Mouse (Mus musculus) spleen, postnatal 0 days (tissue): ENCODE results near the gene Hsd17b7. TPM values are rescaled to one million over a fixed set of nuclear protein-coding genes. Genes with fewer than 3 reads are reported as not detected.

Experiments
- polyA plus RNA-seq: library from polyadenylated mRNA; unstranded; fragments of >200 nt; fragmentation: Nextera tagmentation; extraction: Ambion mirVana; gene quantifications from 2 replicates; pipeline ENCODE4 v1.2.1, GENCODE M21; 2015

Gene Hsd17b7
- polyA plus RNA-seq = 2.9 and 3.8 TPM in 2 replicates

GRCm38 (mm10) chr1:169968792-169969515 lies at the start of gene Hsd17b7:
Gene Hsd17b7 (minus strand): TSS chr1:169969241.

DNA sequence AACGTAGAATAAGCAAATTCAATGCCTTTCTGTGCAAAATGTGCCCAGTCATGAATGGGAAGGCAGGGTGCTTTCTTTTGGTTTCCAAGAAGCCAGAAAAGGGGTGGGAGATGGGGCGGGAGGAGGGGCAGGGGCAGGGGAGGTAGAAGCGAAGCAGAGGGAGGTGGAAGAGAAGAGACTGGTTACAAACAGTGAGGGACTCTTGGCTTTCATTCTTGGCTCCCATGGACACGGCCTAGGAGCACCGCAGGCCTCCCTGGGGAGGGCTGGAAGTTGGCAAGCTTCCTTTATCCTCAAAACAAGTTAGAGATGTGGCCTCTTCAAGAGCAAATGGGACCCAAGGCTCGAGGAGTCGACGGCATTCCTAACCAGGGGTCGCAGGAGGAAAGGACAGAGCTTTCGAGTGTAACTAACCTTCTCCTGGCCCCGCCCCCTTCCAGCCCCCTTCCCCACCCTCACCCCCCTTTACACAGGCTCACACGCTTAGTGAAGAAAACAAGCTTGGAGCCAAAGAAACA lies 40.5 kb downstream of the Hsd17b7 start, which contains the start of gene Ccdc190:
Gene Ccdc190, plus strand, starts transcription at position 195 of the 518 bp plus-strand sequence.

Other genes with a start within 250 kb of the Hsd17b7 start
- gene Rgs4, start 221.6 kb downstream of the Hsd17b7 start, polyA plus RNA-seq = 1.4 and 1.5 TPM in 2 replicates
- gene Ccdc190, start 40.6 kb downstream of the Hsd17b7 start, polyA plus RNA-seq = not detected in 2 replicates
- gene Ddr2, start 141.5 kb upstream of the Hsd17b7 start, polyA plus RNA-seq = 2.1 and 4.1 TPM in 2 replicates
- 35.4 and 36.5 TPM in 2 replicates for gene Uap1, start 205.7 kb upstream of the Hsd17b7 start, polyA plus RNA-seq
- 6.3 and 6.8 TPM in 2 replicates for gene Uhmk1, start 246.2 kb upstream of the Hsd17b7 start, polyA plus RNA-seq